Mouse (Mus musculus) liver, adult (tissue): ENCODE results near the gene Ccdc114.

Source experiments
- GATA4 ChIP-seq: IDR thresholded peaks from 2 replicates; pipeline ENCODE4 v1.6.1; 2014; ENCODE audit warnings: mild to moderate bottlenecking, low read length; ENCODE audit not compliant: insufficient replicate concordance

The Ccdc114 gene

DNA sequence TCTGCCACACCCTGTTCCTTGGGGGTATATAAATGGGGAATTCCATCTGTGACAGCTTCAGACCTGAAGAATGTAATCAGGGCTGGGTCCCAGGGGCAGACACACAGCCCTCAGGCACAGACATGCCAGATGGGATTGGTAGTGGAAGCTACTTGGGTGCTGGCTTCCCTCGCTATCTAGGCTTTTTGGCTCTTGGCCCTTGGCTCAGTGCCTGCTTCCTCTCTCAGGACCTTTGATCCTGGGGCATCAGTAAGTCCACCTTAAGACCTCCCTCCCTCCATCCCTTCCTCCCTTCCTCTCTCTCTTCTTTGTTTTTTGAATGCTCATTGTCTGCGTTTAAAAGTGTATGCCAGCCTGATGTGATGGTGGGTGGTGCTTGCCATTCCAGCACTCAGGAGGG, 16.0 kb downstream of the Ccdc114 start:
- TF ChIP-seq GATA4, result no peak

DNA sequence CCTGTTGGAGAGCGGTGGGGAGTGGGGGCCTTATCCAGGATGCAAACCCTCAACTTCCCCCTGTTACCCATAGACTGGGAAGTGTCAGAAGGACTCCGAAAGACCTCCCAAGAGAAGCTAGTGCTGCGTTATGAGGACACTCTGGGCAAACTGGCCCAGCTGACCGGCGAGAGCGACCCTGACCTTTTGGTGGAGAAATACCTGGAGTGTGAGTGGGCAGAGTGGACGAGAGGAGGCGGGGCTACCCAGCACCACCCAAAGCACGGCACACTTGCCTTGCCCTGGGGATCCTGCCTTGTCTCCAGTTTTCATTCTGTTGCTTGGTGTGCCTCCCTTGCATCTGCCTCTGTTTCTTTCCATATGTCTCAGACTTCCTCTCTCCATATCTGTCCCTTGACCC, 18.1 kb downstream of the Ccdc114 start:
- TF ChIP-seq GATA4, result no peak

DNA sequence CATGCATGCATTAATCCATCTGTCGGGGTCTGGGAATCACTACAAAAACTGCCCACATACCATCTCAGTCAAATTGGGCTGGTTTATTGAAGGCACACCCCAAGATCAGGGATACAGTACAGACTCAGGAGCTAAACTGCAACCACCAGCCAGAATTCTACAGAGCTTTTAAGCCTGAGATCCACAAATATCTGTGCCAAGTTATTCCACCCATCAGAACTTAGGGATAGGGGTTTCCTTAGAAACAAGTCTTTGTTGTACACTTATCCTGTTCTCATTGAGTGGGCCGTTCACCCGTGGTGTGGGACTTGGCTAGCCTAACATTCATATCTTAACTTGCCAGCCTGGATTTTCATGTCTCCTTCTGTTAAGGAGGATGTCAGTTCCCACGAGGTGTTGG, 25.2 kb downstream of the Ccdc114 start:
- no peak for TF ChIP-seq GATA4

DNA sequence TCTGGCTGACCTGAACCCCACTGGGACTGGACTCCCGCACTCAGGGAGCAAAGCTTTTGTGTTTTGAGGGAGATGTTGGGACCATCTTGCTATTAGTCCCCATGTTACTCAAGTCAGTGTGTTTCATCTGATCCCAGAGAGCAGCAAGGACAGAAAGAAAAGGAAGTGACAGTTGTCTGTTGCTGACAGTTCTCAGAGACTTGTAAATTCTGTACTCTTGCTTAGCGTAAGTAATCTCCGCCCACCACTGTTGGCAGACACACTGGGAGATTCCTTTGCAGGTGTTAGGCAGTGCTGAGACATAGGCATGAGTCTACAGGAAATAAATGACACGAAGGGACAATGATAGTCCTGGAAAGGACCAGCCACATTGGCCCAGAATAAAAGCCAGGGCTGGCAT, 32.7 kb downstream of the Ccdc114 start:
- TF ChIP-seq GATA4, result no peak

DNA sequence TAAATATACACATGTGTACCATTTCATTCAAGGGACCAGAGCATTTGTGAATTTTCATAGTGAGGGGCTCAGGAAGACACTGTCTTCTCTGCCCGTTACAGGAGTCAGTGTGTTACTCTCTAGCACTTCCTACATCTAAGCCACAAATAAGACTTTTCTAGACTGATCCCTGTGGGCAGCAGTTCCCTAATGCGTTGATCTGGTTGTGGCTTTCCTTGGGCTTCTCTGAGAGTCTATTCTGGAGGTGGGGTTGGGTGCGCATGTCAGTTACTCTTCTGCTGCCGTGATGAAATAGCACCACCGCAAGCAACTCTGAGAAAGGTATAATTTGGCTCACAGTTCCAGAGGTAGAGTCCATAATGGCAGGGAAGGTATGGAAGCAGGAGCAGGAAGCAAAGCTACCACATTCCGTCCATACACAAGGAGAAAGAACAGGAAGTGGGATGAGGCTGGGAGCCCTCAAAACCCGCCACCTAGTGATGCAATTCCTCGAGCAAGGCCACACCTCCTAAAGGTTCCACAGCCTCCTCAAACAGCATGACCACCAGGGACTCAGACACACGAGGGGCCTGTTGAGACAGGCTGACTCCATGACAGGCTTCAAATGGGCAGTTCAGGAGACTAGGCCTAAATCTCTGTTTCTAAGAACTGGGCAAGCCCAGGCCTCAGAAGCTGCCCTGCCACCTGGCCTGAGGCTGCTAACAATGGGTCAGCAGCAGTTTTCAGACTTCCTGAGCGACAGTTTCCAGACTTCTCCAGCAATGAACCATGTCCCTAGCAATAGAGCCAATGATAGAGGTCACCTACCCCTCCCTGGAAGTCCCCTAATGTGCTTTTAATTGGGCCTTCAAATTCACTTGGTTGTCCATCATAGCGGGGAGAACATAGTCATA, 48.2 kb downstream of the Ccdc114 start:
- TF ChIP-seq GATA4, result no peak

DNA sequence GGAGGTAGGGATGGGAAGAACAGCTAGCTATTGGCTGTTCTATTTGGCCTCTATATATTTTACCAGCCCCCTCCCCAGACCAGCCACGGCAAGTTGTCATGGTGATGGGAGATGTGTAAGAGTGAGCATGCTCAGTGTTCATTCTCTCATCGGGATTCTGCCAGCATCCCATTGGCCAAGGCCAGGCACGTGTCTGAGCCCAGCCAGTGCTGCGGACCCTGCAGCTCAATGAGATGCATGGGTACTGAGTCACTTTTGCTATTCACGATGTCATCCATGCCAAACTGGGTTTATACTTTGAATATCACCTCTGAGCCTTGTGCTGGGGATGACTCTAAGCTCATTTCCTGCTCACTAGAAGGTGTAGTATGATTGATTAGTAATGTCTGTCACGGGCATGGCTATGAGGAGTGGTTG, 49.4 kb downstream of the Ccdc114 start:
- no peak for TF ChIP-seq GATA4

DNA sequence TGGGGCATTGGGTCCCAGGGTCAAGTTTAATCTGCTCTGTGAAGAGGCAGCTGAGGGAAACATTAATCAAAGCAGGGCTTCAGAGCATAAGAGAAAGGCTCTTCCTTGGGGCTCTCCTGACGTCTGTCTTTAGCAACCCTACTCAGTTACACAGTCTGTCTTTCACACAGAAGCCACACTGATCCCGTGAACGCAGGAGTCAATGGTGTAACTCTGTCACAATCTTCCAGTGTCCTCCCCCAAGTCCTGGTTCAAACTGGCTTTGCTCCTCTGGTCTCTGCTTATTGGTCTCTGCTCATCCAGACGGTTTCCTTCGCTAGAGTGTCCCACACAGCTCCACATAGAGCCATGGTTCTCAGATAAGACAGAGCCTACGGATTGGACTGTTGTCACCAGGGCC, 50.2 kb downstream of the Ccdc114 start:
- no peak for TF ChIP-seq GATA4

DNA sequence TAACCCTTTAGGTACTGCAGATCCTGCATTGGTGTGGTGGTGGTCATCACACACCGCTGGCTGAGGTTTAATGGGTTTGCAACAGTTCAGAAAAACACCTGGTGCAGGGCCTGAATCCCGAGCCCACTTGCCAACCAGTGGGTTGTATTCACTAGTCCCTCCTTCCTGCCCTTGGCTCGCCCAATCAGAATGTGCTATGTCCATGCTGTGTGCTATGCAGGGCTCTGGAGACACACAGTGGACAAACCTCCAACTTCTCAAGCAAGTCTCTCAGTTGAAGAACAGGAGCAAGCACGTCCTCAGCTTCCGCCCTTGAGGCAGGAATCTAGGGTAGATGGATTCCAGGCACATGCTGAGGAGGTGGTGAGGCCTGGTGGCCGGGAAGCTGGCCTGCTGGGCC, 50.6 kb downstream of the Ccdc114 start:
- TF ChIP-seq GATA4, result no peak

DNA sequence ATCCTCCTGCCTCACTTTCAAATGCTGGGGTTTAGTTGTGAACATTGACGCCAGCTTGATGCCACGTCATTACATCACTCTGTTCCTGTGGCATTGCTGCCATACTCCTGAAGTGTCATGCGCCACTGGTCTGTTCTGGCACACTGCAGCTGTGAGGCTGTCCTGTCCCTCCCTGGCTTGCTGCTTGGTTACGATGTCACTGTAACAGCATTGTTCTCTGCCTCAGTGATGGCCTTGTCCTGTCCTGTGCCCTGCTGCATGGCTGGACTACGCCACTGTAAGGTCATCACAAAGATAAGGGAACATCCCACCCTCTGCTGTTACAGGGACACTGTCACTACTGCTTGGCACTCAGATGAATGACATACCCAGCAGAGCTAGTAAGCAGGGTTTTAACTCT, 57.7 kb downstream of the Ccdc114 start:
- no peak for TF ChIP-seq GATA4

DNA sequence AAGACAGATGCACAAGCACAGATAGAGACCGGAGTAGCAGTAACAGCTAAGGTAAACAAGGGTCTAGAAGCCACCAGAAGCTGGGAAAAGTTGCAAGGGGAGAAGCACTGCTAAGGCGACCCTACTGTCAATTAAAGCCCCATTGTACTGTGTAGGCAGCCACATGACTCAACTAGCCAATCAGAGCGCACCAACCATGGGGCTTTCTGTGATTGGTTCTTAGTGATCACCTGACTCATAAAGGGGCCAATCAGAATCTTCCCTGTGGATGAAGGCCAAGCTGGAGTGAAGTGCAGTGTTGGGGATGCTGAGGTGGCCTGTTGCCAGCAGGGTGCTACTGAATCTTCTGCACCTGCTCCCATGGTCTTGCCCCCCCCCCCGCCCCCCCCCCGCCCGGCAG, 63.0 kb downstream of the Ccdc114 start:
- no peak for TF ChIP-seq GATA4

DNA sequence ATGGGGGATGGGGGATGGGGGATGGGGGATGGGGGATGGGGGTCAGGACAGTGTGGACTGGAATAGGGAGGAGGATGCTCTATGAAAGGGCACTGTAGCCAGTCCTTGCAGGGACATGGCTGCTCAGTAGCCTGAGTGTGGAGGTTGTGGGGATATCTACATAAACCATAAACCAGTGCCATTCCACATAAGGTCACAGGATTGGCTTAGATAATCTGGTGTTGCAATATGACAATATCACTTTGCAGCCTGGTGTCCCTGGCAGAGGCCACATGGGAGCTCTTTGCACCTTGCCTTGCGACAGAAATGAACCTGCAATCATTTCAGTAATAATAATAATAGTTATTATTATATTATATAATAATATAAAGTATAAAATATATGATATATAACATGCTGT, 64.5 kb downstream of the Ccdc114 start:
- TF ChIP-seq GATA4, result no peak

DNA sequence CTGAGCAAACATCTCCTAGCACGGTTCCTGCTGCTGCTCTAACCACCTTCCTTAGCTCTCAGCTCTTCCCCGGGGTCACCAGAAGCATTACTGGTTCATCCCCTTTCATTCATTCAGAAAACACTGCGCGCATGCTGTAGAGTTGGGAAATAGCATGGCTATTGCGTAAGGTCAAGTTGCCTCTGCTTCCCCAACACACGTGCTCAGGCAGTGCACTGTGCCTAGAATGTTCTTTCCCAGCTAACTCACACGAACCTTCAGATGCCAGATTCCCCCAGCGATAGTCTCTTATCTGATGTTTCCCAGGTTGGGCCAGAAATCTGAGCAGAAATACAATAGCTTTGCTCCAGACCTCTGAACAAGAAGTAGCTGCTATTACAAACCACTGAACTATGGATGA, 68.6 kb downstream of the Ccdc114 start:
- TF ChIP-seq GATA4, result peak; percentile 87
